Mouse (Mus musculus): Measurements from ENCODE around the gene Zkscan17.

DNA sequence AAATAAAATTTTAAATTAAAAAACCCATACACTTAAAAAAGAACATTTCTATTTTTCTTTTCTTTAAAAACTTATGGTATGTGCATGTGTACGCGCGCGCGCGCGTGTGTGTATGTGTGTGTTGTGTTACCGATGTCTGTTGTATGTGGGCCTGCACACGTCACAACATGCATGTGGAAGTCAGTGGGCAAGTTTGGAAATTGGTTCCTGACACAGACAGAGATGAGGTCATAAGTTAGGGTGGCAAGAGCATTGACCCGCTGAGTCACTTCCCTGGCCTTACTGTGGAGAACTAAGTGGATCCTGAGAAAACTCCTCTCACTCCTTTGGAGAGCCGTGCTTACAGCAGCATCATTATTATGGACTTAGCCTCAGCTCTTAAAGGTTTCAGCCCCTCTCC lies 27.6 kb upstream of the Zkscan17 start:
- TF ChIP-seq CTCF (IDR thresholded peaks at IDR 0.05; ENCODE audit: low read depth): no peak
- no peak for TF ChIP-seq EP300 (IDR thresholded peaks at IDR 0.05; ENCODE audit: low read depth)
